Mouse (Mus musculus) lung, embryonic 16.5 days (tissue): ENCODE results near the gene Rarg. TPM values are rescaled to one million over a fixed set of nuclear protein-coding genes. Genes with fewer than 3 reads are reported as not detected.

Experiments used
- ATAC-seq: fragments of 200-750 bp; cut with Nextera tagmentation; 2 replicates; pipeline ENCODE4 v1.8.0; 2017; ENCODE audit warnings: low read depth, mild to moderate bottlenecking, moderate library complexity
- H3K27ac ChIP-seq: fragments of 300-500 bp; sonication (generic); 2 replicates; pipeline ENCODE4 v1.5.1; 2014; ENCODE audit warnings: mild to moderate bottlenecking, control low read depth, low read length
- H3K27me3 ChIP-seq: fragments of 300-500 bp; sonication (generic); 2 replicates; pipeline ENCODE4 v1.6.1; 2014; ENCODE audit warnings: low read depth, low read length, mixed read lengths; ENCODE audit not compliant: control insufficient read depth, insufficient read depth
- H3K36me3 ChIP-seq: fragments of 300-500 bp; sonication (generic); 2 replicates; pipeline ENCODE4 v1.6.1; 2014; ENCODE audit warnings: low read length; ENCODE audit not compliant: control insufficient read depth, insufficient read depth
- H3K4me1 ChIP-seq: fragments of 300-500 bp; sonication (generic); replicated peaks from 2 replicates; pipeline ENCODE4 v1.6.1; 2014; ENCODE audit warnings: low read length, mixed read lengths; ENCODE audit not compliant: control insufficient read depth, insufficient read depth
- H3K4me2 ChIP-seq: fragments of 300-500 bp; sonication (generic); 2 replicates; pipeline ENCODE4 v1.6.1; 2014; ENCODE audit warnings: low read depth, low read length, control low read depth
- H3K4me3 ChIP-seq: fragments of 300-500 bp; sonication (generic); 2 replicates; pipeline ENCODE4 v1.5.1; 2014; ENCODE audit warnings: mild to moderate bottlenecking, low read length, control low read depth
- H3K9ac ChIP-seq: fragments of 300-500 bp; sonication (generic); 2 replicates; pipeline ENCODE4 v1.6.1; 2014; ENCODE audit warnings: low read length, control low read depth
- H3K9me3 ChIP-seq: fragments of 300-500 bp; sonication (generic); 2 replicates; pipeline ENCODE4 v1.6.1; 2016; ENCODE audit warnings: low read length; ENCODE audit not compliant: control insufficient read depth
- WGBS: fragments of 180-500 bp; shearing (Covaris S2); extraction: QIAGEN DNeasy Blood & Tissue Kit; methylation state at CpG from one replicate; pipeline ENCODE4 v1.1.7; 2014; 5-methylcytosine and 5-hydroxymethylcytosine counted together
- polyA plus RNA-seq: library from polyadenylated mRNA; unstranded; fragments of >200 nt; fragmentation: Nextera tagmentation; extraction: Ambion mirVana; gene quantifications from 2 replicates; pipeline ENCODE4 v1.2.1, GENCODE M21; 2015

Gene Rarg
- polyA plus RNA-seq, result 46.7 and 46.9 TPM in 2 replicates

DNA sequence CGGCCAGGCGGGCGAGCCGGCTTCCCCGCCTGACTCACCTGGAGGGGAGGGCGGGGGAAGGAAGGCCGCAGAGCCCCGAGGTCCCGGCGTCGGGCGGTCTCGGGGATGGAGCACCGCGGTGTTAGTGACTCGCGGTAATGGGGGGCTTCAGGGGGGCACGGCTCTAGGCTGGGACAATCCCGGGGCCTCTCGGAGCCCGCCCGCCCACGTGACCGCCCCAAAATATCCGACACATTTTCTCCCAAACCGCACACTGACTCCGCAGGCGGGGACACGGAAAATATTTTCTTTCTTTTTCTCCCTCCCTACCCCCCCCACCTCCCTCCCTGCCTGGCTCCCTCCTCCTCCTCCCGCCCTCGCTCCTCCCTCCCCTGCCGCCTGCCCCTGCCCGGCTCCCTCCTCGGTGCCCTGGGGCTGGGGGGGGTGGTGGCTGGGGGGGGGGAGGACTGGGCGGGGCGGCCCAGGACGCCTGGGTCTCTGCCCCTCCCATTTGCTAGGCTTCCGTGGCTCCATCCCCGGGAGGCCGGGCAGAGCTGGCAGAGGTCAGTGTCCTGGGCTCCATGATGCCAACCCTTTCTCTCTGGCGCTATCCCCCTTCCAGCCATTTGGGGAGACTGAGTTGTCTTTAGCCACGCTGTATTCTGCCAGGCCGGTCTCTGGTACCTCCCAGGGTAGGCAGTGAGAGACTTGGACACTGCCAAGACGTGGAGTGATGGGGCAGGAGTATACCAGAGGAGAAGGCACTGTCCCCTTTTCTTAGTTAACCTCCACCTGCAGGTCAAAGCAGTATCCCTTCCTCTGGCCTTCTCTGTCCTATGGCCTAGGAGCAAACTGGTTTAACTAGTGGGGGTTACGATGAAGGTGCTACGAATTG lies at the start of gene Rarg:
Gene Rarg (minus strand): TSS at position 316 of the 874 bp plus-strand sequence.
- H3K36me3 ChIP-seq, result no peaks in the 10 kb centered on the region; the same call in 1 of the 2 replicates
- peak within 1 kb of the TSS; percentile 74 for H3K4me3 ChIP-seq
- H3K9me3 ChIP-seq, result no peaks in the 10 kb centered on the region
- peak within 1 kb of the TSS; percentile 81 for H3K9ac ChIP-seq
- WGBS, result 1% methylated on average over 24 of the region's 46 CpGs
- H3K4me1 ChIP-seq, result peaks cover 38% of the 10 kb centered on the region
- peak within 1 kb of the TSS; percentile 91 for H3K27ac ChIP-seq
- H3K4me2 ChIP-seq, result peak within 1 kb of the TSS; percentile 74
- no peaks in the 10 kb centered on the region for H3K27me3 ChIP-seq
- peak; percentile 75 for ATAC-seq

DNA sequence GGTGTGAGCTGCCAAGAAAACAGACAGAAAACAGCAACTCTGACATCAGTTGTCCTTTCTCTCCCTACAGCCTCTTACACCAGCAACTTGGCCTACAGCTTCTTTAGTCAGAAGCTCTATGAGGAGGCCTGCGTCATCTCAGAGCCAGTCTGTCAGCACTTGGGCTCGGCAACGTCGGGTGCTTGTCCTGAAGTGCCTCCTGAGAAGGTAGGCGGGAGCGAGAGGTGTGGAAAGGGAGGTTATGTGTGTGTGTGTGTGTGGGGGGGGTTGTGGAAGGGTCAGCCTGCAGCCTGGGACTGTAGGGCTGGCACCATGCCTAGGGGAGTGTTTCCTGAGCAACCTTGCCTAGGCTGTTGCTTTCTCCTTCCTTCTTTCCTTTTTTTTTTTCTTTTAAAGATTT lies 45.2 kb upstream of the Rarg start:
- no peaks in the 10 kb centered on the region for H3K4me1 ChIP-seq
- 59% methylated on average over 6 of the region's 6 CpGs for WGBS
- no peak overlapping the region for H3K4me2 ChIP-seq
- H3K4me3 ChIP-seq, result no peak overlapping the region
- peak; percentile 91 for ATAC-seq
- H3K27me3 ChIP-seq, result no peaks in the 10 kb centered on the region
- no peak overlapping the region for H3K27ac ChIP-seq
- peaks cover 49% of the 10 kb centered on the region for H3K36me3 ChIP-seq
- no peak overlapping the region for H3K9ac ChIP-seq
- H3K9me3 ChIP-seq, result no peaks in the 10 kb centered on the region

DNA sequence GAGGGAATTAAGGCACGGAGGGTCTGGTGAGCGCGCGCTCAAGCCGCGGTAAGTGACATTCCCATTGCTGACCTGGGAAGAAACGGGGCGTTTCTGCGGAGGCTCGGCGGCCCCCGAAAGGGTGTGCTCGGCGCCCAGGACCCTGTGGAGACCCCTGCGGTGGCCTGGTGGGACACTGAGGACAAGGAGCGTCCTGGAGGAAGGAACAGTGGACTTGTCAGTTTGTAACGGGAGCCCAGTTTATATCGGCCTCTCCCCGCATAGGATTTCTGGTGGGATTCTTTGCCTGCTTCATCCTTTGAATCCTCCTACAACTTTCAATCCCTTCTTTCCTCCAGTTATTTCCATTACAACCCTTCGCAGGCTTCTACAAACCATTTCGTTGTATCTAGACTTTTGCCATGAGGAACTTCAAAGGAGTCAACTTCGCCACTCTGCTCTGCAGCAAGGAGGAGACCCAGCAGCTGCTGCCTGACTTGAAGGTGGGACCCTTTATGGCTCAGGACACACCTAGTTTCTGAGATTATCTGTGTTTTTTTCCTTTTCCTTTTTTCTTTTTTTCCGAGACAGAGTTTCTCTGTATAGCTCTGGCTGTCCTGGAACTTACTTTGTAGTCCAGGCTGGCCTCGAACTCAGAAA lies 39.2 kb upstream of the Rarg start:
- peak overlapping the region; percentile 36; the same call in 1 of the 2 replicates for H3K27ac ChIP-seq
- peak; percentile 50 for ATAC-seq
- H3K36me3 ChIP-seq, result peaks cover 20% of the 10 kb centered on the region
- H3K9me3 ChIP-seq, result no peaks in the 10 kb centered on the region
- WGBS, result 3% methylated on average over 24 of the region's 24 CpGs
- peak overlapping the region; percentile 79 for H3K4me3 ChIP-seq
- H3K27me3 ChIP-seq, result no peaks in the 10 kb centered on the region
- H3K9ac ChIP-seq, result peak overlapping the region; percentile 78
- H3K4me2 ChIP-seq, result peak overlapping the region; percentile 89
- peaks cover 5% of the 10 kb centered on the region; the same call in 1 of the 2 replicates for H3K4me1 ChIP-seq

DNA sequence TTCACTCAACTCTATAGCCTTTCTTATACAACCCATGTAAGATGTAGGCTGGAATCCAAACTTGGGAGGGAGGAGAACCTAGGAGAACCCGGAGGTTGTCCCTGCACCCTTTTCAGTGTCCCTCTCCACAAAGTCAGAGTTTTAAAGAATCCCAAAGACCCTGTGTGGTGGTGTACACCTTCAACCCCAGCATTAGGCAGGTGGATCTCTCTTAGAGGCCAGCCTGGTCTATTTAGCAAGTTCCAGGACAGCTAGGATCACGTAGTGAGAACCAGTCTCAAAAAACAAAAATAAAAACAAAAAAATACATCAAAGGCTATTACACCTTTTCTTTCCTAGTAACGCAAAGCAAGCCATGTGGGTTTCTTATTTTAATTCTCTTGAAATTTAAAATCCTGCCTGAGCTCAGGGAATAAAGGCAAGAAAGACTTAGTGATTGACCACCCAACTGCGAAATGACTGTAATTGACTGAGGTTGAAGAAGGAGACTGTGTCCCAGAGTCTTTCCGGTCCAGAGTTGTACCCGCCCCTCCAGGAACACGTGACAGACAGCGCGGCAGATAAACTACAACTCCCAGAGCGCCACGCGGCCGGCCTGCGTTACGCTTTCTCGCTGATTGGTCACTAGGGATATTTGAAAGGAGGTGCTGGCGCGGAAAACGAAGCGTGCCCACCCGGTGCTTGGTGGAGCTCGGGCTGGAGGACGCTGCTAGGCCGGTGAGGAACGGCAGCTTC lies 38.5 kb upstream of the Rarg start, which contains the start of gene Espl1:
Gene Espl1 (plus strand): TSS at position 634 of the 735 bp plus-strand sequence.
- Histone ChIP-seq H3K27ac (peak within 1 kb of the TSS; percentile 36; the same call in 1 of the 2 replicates), H3K9me3 (no peaks in the 10 kb centered on the region), H3K27me3 (no peaks in the 10 kb centered on the region), H3K36me3 (peaks cover 15% of the 10 kb centered on the region), H3K4me3 (peak within 1 kb of the TSS; percentile 79), H3K4me1 (peaks cover 5% of the 10 kb centered on the region; the same call in 1 of the 2 replicates), H3K4me2 (peak within 1 kb of the TSS; percentile 89), H3K9ac (peak within 1 kb of the TSS; percentile 78)
- peak; percentile 100 for ATAC-seq
- WGBS, result 6% methylated on average over 25 of the region's 25 CpGs

DNA sequence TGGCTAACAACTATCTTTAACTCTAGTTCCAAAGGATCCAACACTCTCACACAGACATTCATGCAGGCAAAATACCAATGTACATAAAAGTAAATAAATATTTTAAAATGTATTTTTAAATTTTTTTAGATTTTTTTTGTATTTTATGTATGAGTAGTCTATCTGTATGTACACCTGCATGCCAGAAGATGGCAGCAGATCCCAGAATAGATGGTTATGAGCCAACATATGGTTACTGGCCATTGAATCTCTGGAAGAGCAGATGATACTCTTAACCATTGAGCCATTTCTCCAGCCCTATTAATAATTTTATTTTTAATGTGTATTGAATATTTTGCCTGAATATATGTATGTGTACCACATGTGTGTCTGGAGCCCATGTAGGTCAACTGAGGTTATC lies 30.1 kb upstream of the Rarg start:
- Histone ChIP-seq H3K4me2 (no peak overlapping the region), H3K4me1 (0 out of 2 replicates have a peak, but pooled peaks cover 2% of the 10 kb centered on the region), H3K4me3 (no peak overlapping the region), H3K36me3 (no peaks in the 10 kb centered on the region), H3K27me3 (no peaks in the 10 kb centered on the region), H3K27ac (no peak overlapping the region), H3K9me3 (no peaks in the 10 kb centered on the region), H3K9ac (no peak overlapping the region)
- peak; percentile 44; the same call in 1 of the 2 replicates for ATAC-seq

DNA sequence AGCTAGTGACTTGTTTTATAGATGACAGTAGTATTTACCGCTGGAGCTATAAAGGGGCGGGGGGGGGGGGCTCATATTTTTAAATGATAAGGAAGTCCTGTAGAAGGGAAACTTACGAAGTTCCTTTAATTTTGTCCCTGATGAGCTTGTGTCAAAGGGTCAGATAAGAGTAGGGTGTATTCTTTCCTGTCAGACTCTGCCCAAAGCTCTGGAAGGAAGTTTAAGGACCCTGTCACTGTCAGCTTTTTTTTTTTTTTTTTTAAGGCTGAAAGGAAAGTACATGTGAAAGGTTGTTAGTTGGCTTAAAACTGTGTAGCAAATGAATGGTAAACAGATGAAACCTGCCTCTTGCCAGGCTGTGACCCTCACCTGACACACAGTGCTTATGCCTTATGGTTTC lies 26.3 kb upstream of the Rarg start:
- peaks cover 5% of the 10 kb centered on the region for H3K36me3 ChIP-seq
- peaks cover 15% of the 10 kb centered on the region for H3K4me1 ChIP-seq
- no peak overlapping the region for H3K9ac ChIP-seq
- ATAC-seq, result no peak
- no peaks in the 10 kb centered on the region for H3K27me3 ChIP-seq
- no peaks in the 10 kb centered on the region for H3K9me3 ChIP-seq
- no peak overlapping the region for H3K4me2 ChIP-seq
- WGBS, result 67% methylated on average over 3 of the region's 3 CpGs
- H3K4me3 ChIP-seq, result no peak overlapping the region
- H3K27ac ChIP-seq, result no peak overlapping the region

DNA sequence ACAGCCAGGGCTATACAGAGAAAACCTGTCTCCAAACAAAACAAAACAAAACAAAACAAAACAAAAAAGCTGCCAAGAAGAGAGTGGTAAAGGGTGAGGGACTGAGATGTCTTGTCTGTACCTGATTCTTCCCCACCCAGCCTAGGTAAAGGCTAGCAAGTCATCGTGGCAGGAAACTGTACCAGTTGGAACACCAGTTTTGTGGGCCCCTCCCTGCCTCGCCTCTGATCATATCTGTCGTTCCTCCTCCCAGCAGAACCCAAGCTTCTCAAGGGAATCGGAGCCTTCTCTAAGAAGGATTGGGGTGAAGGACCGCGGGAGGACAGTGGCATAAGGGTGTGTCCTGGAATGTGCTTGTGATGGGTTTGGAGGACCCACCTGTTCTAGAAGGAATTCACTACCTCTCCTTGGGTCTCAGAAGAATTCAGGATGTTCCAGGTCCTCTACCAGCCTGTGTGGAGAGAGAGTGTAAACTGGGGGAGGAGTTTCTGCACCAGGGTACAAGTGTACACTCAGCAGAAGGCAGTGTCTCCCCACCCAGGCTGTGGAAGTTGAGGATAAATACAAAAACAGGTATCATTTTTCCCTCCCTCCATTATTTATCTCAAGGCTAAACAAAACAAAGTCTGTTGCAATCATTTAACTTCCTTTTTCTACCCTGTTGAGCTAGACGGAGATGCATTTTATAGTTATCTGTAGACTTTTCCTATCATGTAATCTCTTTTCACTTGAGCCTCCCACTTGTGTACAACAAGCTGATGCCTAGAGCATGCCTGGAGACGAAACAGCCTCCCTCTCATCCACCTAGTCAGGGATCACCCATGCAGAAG lies 25.4 kb upstream of the Rarg start:
- H3K27me3 ChIP-seq, result no peaks in the 10 kb centered on the region
- H3K4me1 ChIP-seq, result peaks cover 15% of the 10 kb centered on the region
- H3K9me3 ChIP-seq, result no peaks in the 10 kb centered on the region
- peaks cover 5% of the 10 kb centered on the region for H3K36me3 ChIP-seq
- H3K27ac ChIP-seq, result no peak overlapping the region
- ATAC-seq, result no peak
- WGBS, result 73% methylated on average over 8 of the region's 8 CpGs
- no peak overlapping the region for H3K4me2 ChIP-seq
- no peak overlapping the region for H3K4me3 ChIP-seq
- no peak overlapping the region for H3K9ac ChIP-seq

DNA sequence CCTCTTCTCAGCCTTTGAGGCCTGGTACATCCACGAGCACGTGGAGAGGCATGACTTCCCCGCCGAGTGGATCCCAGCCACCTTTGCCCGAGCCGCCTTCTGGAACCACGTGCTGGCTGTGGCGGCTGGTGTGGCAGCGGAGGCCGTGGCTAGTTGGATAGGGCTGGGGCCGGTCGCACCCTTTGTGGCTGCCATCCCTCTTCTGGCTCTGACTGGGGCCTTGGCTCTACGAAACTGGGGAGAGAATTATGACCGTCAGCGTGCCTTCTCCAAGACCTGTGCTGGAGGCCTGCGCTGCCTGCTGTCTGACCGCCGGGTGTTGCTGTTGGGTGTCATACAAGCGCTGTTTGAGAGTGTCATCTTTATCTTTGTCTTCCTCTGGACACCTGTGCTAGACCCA lies 23.3 kb upstream of the Rarg start:
- H3K27ac ChIP-seq, result no peak overlapping the region
- no peak for ATAC-seq
- no peak overlapping the region for H3K4me3 ChIP-seq

More for the DNA sequence above, 23.3 kb upstream of the Rarg start:
- H3K36me3 ChIP-seq, result peaks cover 5% of the 10 kb centered on the region
- peaks cover 15% of the 10 kb centered on the region for H3K4me1 ChIP-seq
- no peaks in the 10 kb centered on the region for H3K27me3 ChIP-seq
- no peak overlapping the region for H3K4me2 ChIP-seq
- H3K9ac ChIP-seq, result no peak overlapping the region
- 91% methylated on average over 19 of the region's 19 CpGs for WGBS
- H3K9me3 ChIP-seq, result no peaks in the 10 kb centered on the region
